Mouse (Mus musculus) midbrain, embryonic 12.5 days (tissue): ENCODE results near the gene Tsc22d4. TPM values are rescaled to one million over a fixed set of nuclear protein-coding genes. Genes with fewer than 3 reads are reported as not detected.
A peak's percentile ranks its signal among the peaks of the same experiment; 100 is the strongest.

Experiments used
- ATAC-seq: fragments of 200-750 bp; cut with Nextera tagmentation; 2 replicates; pipeline ENCODE4 v1.8.0; 2017; ENCODE audit warnings: low read depth, moderate TSS enrichment, moderate library complexity; ENCODE audit not compliant: low FRiP score
- H3K27ac ChIP-seq: fragments of 300-500 bp; sonication (generic); replicated peaks from 2 replicates; pipeline ENCODE4 v1.5.1; 2016; ENCODE audit warnings: mild to moderate bottlenecking
- H3K27me3 ChIP-seq: fragments of 300-500 bp; sonication (generic); 2 replicates; pipeline ENCODE4 v1.6.1; 2016; ENCODE audit warnings: mild to moderate bottlenecking
- H3K36me3 ChIP-seq: fragments of 300-500 bp; sonication (generic); 2 replicates; pipeline ENCODE4 v1.6.1; 2016
- H3K4me1 ChIP-seq: fragments of 300-500 bp; sonication (generic); 2 replicates; pipeline ENCODE4 v1.6.1; 2016
- H3K4me2 ChIP-seq: fragments of 300-500 bp; sonication (generic); replicated peaks from 2 replicates; pipeline ENCODE4 v1.6.1; 2016; ENCODE audit warnings: mild to moderate bottlenecking, moderate library complexity
- H3K4me3 ChIP-seq: fragments of 300-500 bp; sonication (generic); 2 replicates; pipeline ENCODE4 v1.5.1; 2016; ENCODE audit warnings: mild to moderate bottlenecking
- H3K9ac ChIP-seq: fragments of 300-500 bp; sonication (generic); replicated peaks from 2 replicates; pipeline ENCODE4 v1.6.1; 2016; ENCODE audit warnings: mild to moderate bottlenecking, moderate library complexity
- H3K9me3 ChIP-seq: fragments of 300-500 bp; sonication (generic); 2 replicates; pipeline ENCODE4 v1.6.1; 2016; ENCODE audit warnings: mild to moderate bottlenecking
- WGBS: fragments of 180-500 bp; shearing (Covaris S2); methylation state at CpG from one replicate; pipeline ENCODE4 v1.1.7; 2016; 5-methylcytosine and 5-hydroxymethylcytosine counted together
- polyA plus RNA-seq: library from polyadenylated mRNA; unstranded; fragments of >200 nt; fragmentation: Nextera tagmentation; extraction: Ambion mirVana; gene quantifications from 2 replicates; pipeline ENCODE4 v1.2.1, GENCODE M21; 2016

The Tsc22d4 gene
- polyA plus RNA-seq, 1 experiment from 2014 or later = 68.4 TPM

DNA sequence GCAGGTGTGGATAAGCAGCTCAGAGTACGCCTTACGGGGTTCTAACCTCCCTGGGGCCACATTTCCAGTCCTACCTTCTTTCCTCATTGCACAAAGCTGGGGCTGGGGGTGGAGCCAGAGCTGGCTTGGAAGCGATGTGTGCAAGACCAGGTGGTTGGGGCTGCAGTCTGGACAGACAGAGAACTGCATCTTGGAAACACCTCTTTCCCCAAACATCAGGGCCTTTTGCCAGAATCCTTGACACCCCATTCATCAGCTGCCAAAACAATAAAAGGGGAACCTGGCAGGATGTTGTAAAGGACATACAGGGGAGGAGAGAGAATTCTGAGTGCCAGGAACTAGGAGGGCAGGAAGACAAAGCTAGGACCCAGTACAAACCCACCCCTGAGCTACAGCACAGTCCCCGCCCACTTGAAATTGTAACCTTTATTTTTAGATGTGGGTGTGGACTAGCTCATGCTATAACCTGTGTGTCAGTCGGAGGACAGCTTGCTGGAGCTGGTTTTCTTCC is 30.9 kb downstream of the Tsc22d4 start:
- H3K27ac ChIP-seq = no peak overlapping the region
- no peak overlapping the region for H3K9ac ChIP-seq
- WGBS = 53% methylated on average over 5 of the region's 5 CpGs
- no peaks in the 10 kb centered on the region for H3K27me3 ChIP-seq
- H3K36me3 ChIP-seq = peaks cover 15% of the 10 kb centered on the region
- no peaks in the 10 kb centered on the region for H3K9me3 ChIP-seq
- no peak for ATAC-seq
- no peak overlapping the region for H3K4me2 ChIP-seq
- H3K4me1 ChIP-seq = peaks cover 13% of the 10 kb centered on the region
- H3K4me3 ChIP-seq = no peak overlapping the region

DNA sequence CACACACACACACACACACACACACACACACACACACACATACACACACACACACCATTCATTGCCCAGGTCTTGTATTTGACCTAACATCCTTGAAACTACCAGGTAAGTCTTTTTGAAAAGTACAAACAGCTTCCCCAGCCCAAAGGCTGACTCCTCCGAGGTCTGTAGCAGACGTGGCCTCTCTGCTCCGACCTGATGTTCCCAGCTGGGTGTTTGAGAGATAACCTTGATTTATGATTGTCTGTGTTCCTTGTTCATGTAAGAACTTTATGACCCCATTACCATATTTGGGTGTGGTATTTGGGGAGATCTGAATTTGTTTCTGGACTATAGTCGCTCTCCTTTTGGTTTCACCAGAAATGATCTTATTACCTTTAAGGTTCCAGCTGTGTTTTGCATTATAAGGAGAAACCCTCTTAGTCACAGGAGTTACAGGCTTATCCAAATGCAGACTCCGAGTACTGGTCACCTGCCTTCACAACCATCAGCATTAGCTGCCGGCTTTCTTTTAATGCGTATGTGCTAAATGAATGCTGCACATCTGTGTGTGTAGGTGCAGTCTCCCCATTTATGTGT is 31.8 kb downstream of the Tsc22d4 start:
- Histone ChIP-seq H3K4me2 (no peak overlapping the region), H3K4me1 (peaks cover 19% of the 10 kb centered on the region), H3K9me3 (no peaks in the 10 kb centered on the region), H3K36me3 (peaks cover 24% of the 10 kb centered on the region), H3K27ac (no peak overlapping the region), H3K9ac (no peak overlapping the region), H3K27me3 (no peaks in the 10 kb centered on the region), H3K4me3 (no peak overlapping the region)
- ATAC-seq = no peak
- 89% methylated on average over 7 of the region's 7 CpGs for WGBS

DNA sequence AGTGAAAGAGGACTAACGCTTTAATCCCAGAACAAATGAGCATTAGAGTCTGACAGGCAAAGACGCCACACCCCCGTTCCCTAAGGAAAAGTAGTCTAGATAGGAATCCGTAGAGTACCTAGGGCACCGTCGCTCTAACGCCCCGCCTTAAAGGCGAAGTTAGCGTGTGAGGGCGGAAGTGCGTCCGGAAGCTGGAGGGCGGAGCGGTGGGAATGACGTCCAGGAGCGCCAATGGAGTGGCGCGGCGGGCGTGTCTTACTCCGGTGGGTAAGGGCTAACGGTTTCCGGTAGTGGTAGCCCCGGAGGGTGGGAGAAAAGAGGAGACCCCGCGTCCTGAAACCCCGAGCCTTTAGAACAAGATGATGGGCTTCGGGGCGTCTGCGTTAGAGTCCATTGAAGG is 33.1 kb downstream of the Tsc22d4 start, which contains the start of gene Ppp1r35:
Gene Ppp1r35, plus strand, starts transcription at position 215 of the 400 bp plus-strand sequence.
- no peaks in the 10 kb centered on the region for H3K27me3 ChIP-seq
- H3K4me1 ChIP-seq = peaks cover 32% of the 10 kb centered on the region
- peak within 1 kb of the TSS; percentile 95 for H3K27ac ChIP-seq
- ATAC-seq = peak; percentile 95
- peak within 1 kb of the TSS; percentile 90 for H3K9ac ChIP-seq
- under 1% methylated on average over 31 of the region's 31 CpGs for WGBS
- H3K36me3 ChIP-seq = peaks cover 37% of the 10 kb centered on the region
- peak within 1 kb of the TSS; percentile 99 for H3K4me3 ChIP-seq
- H3K9me3 ChIP-seq = no peaks in the 10 kb centered on the region
- H3K4me2 ChIP-seq = peak within 1 kb of the TSS; percentile 99

- H3K4me1 ChIP-seq = peaks cover 38% of the 10 kb centered on the region
- H3K27ac ChIP-seq = peak overlapping the region; percentile 95
- peak overlapping the region; percentile 99 for H3K4me2 ChIP-seq
- H3K36me3 ChIP-seq = peaks cover 43% of the 10 kb centered on the region
- WGBS = under 1% methylated on average over 74 of the region's 83 CpGs
- ATAC-seq = peak; percentile 53
- peak overlapping the region; percentile 90 for H3K9ac ChIP-seq
- H3K9me3 ChIP-seq = no peaks in the 10 kb centered on the region
- no peaks in the 10 kb centered on the region for H3K27me3 ChIP-seq
- peak overlapping the region; percentile 99 for H3K4me3 ChIP-seq
These were observed 33.8 kb downstream of the Tsc22d4 start for GRCm38 (mm10) chr5:137779053-137779933.

- WGBS = 92% methylated on average over 7 of the region's 7 CpGs
These were observed 36.1 kb downstream of the Tsc22d4 start for GRCm38 (mm10) chr5:137781661-137782060.

DNA sequence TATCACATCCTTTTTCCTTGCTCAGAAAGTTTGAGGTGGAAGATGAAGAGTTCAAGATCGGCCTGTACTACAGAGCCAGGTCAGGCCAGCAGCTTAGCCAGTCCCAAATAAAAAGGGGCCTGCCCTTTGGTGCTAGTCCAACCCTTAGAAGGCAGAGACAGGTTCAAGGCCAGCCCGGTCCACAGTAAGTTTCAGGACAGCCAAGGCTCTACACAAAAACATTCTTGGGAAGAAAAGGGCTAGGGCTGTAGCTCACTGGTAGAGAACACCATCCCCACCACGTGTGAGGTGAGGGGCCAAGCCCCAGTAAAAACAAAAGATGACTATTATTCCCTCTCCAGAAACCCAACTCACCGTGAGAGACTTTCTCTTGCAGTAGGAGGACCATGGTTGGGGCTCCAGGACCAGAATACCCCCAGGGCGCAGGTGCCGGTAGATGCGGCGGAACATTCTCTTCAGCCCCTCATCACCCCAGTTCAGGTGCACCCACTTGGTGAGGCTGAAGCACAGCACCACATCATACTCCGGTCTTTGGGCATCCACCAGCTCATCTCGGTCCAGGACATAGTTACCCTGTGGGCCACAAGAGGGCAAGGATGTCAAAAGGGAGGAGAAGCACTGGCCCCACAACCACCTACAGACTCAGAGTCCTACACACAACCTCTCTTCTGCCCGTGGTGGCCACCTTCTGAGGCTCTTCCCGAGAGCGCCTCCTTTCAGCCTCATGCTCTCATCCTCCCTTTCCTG is 37.4 kb downstream of the Tsc22d4 start:
- peak overlapping the region; percentile 79 for H3K4me3 ChIP-seq
- WGBS = 87% methylated on average over 13 of the region's 13 CpGs
- peaks cover under 1% of the 10 kb centered on the region for H3K27me3 ChIP-seq

More at GRCm38 (mm10) chr5:137781661-137782060, 36.1 kb downstream of the Tsc22d4 start:
- ATAC-seq = no peak
- Histone ChIP-seq H3K9me3 (no peaks in the 10 kb centered on the region), H3K27me3 (no peaks in the 10 kb centered on the region), H3K9ac (no peak overlapping the region), H3K27ac (no peak overlapping the region), H3K4me1 (peaks cover 48% of the 10 kb centered on the region), H3K36me3 (peaks cover 46% of the 10 kb centered on the region), H3K4me2 (no peak overlapping the region), H3K4me3 (no peak overlapping the region)

DNA sequence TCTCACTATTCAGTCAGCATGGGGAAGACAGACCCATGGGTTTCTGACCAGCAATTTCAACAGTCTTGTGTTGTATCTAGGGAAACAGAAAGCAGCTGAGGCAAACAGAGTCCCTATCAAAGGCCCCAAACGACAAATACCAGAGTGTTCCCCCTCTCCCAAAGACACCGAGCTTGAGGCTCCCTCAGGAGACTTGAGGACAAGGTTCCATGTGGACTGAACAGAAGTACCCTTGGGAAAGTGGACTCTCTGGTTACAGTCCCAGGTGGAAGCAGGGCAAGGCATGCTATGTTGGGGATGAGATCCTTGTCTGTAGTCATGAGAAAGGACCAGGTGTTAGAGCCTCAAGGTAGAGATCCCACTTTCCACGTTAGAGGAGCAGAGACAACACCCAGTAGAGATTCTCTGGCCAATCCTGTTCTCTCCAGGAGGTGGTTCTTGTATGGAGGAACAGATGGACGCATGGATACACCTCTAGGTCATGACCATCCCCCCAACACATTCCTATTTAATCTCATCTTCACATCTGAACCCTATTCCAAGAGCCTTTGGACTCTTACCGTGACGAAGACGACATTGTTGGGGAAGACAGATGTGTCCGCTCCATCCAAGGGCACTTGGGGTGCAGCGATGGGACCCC is 38.5 kb downstream of the Tsc22d4 start:
- H3K9me3 ChIP-seq = no peaks in the 10 kb centered on the region
- WGBS = 75% methylated on average over 9 of the region's 9 CpGs
- H3K27ac ChIP-seq = no peak overlapping the region
- peaks cover 9% of the 10 kb centered on the region for H3K27me3 ChIP-seq
- H3K4me3 ChIP-seq = peak overlapping the region; percentile 79
- H3K4me1 ChIP-seq = peaks cover 52% of the 10 kb centered on the region
- ATAC-seq = no peak
- H3K4me2 ChIP-seq = peak overlapping the region; percentile 80
- peaks cover 46% of the 10 kb centered on the region for H3K36me3 ChIP-seq
- H3K9ac ChIP-seq = peak overlapping the region; percentile 97

More for the DNA sequence above, 37.4 kb downstream of the Tsc22d4 start:
- ATAC-seq = no peak
- no peak overlapping the region for H3K27ac ChIP-seq
- peak overlapping the region; percentile 80 for H3K4me2 ChIP-seq
- peaks cover 46% of the 10 kb centered on the region for H3K36me3 ChIP-seq
- peaks cover 49% of the 10 kb centered on the region for H3K4me1 ChIP-seq
- no peaks in the 10 kb centered on the region for H3K9me3 ChIP-seq
- peak overlapping the region; percentile 97 for H3K9ac ChIP-seq

DNA sequence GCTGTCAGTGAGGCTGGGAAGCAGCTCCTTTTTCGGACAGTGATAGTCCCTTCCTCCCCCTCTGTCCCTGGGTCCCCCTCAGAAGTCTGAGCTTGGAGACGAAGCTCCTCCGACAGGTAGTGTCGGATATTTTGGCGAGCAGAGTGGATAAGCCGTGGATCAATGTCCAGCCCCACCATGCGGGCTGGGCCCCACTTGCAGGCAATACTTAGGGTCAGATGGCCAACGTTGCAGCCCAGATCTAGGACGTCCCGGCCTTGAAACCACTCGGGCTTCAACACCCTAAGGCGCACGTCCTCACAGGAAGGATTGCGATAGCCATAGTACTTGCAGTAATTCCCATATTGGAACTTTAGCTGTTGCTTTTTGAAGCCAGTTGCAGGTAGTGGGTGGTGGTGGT is 39.0 kb downstream of the Tsc22d4 start:
- ATAC-seq = no peak
- Histone ChIP-seq H3K4me2 (peak overlapping the region; percentile 80), H3K4me1 (peaks cover 50% of the 10 kb centered on the region), H3K9ac (peak overlapping the region; percentile 97), H3K27ac (peak overlapping the region; percentile 98; the same call in 1 of the 2 replicates), H3K27me3 (peaks cover 14% of the 10 kb centered on the region), H3K36me3 (peaks cover 46% of the 10 kb centered on the region), H3K4me3 (peak overlapping the region; percentile 79), H3K9me3 (no peaks in the 10 kb centered on the region)
- 89% methylated on average over 14 of the region's 14 CpGs for WGBS

- WGBS = 5% methylated on average over 59 of the region's 62 CpGs
- Histone ChIP-seq H3K27me3 (peaks cover 14% of the 10 kb centered on the region), H3K9ac (peak overlapping the region; percentile 97), H3K9me3 (no peaks in the 10 kb centered on the region), H3K36me3 (peaks cover 41% of the 10 kb centered on the region), H3K27ac (peak overlapping the region; percentile 98), H3K4me2 (peak overlapping the region; percentile 80), H3K4me3 (peak overlapping the region; percentile 79), H3K4me1 (peaks cover 41% of the 10 kb centered on the region)
- ATAC-seq = peak; percentile 14
These were observed 39.9 kb downstream of the Tsc22d4 start for GRCm38 (mm10) chr5:137785164-137786031.

DNA sequence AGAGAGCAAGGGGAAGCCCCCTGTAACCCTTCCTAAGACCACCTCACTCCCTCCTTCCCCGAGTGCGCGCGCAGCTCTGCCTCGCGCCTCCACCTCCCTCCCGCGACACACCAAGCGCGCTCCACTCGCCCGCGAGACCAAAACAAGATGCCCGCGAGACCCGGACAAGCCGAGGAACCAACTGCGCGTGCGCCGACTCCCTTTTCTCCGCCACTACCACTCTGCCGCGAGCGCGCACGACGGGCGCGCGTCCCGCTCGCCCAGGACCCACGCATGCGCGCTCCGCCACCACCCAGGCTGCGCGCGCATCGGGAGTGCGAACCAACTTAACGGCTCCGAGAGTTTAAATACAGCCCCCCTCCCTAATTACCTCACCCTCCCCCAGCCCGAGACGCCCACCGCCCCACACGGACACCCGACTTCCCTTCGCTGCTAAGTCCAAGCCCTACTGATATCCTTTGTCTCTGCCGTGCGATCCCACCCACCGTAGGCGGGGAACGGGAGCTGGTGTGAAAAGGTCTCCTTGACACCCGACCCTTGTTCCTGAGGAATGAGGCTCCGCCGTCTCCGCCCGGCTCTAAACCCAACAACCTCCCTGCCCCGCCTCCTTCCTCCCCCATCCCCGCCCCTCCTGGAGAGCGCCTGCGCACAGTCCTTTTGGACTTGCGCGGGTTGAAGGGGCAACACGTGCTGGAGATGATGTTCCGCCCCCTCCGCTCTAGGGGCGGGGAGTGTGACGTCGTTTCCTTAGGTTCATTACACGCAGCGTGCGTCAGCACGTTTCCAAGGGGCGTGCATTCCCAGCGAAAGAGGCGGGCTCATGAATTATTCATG is 40.8 kb downstream of the Tsc22d4 start:
- peak overlapping the region; percentile 98 for H3K27ac ChIP-seq
- peaks cover 32% of the 10 kb centered on the region for H3K36me3 ChIP-seq
- H3K4me2 ChIP-seq = peak overlapping the region; percentile 80
- H3K27me3 ChIP-seq = peaks cover 14% of the 10 kb centered on the region
- peak overlapping the region; percentile 79 for H3K4me3 ChIP-seq
- WGBS = 1% methylated on average over 79 of the region's 79 CpGs
- peaks cover 39% of the 10 kb centered on the region for H3K4me1 ChIP-seq
- H3K9me3 ChIP-seq = no peaks in the 10 kb centered on the region
- peak overlapping the region; percentile 97 for H3K9ac ChIP-seq
- ATAC-seq = peak; percentile 88
